Mouse (Mus musculus) myocyte (in vitro differentiated cells): ENCODE measurements around the gene Alox12. TPM values are rescaled to one million over a fixed set of nuclear protein-coding genes. Genes with fewer than 3 reads are reported as not detected.

Experiments used
- H3K27me3 ChIP-seq: one replicate; pipeline ENCODE4 v1.6.1; 2011; ENCODE audit not compliant: control insufficient read depth, insufficient read depth, insufficient read length
- H3K36me3 ChIP-seq: one replicate; pipeline ENCODE4 v1.6.1; 2011; ENCODE audit not compliant: control insufficient read depth, insufficient read depth
- H3K4me2 ChIP-seq: one replicate; pipeline ENCODE4 v1.6.1; 2011; ENCODE audit warnings: low read depth, control low read depth
- H3K4me3 ChIP-seq: one replicate; pipeline ENCODE4 v1.5.1; 2011; ENCODE audit warnings: mild to moderate bottlenecking, control low read depth, moderate library complexity
- H3K79me2 ChIP-seq: one replicate; pipeline ENCODE4 v1.6.1; 2011; ENCODE audit not compliant: control insufficient read depth, insufficient read depth
- H3ac ChIP-seq: one replicate; pipeline ENCODE4 v1.6.1; 2011; ENCODE audit not compliant: control insufficient read depth, insufficient read length
- CEBPB ChIP-seq: IDR thresholded peaks from 2 replicates; pipeline ENCODE4 v1.6.1; 2011; ENCODE audit warnings: mild to moderate bottlenecking, moderate library complexity; ENCODE audit not compliant: poor library complexity, insufficient read depth, severe bottlenecking
- E2F4 ChIP-seq: IDR thresholded peaks from one replicate; pipeline ENCODE4 v1.6.1; 2011; ENCODE audit warnings: mild to moderate bottlenecking, control low read depth, moderate library complexity; ENCODE audit not compliant: insufficient read depth
- MAX ChIP-seq: IDR thresholded peaks from one replicate; pipeline ENCODE4 v1.6.1; 2011; ENCODE audit warnings: low read depth, mild to moderate bottlenecking, control low read depth
- MYOD1 ChIP-seq, 3 experiments: IDR thresholded peaks; one replicate each; pipeline ENCODE4 v1.6.1; 2011; ENCODE audit warnings: control low read depth in 2 of 3, low read depth in 2 of 3, mild to moderate bottlenecking in 2 of 3, moderate library complexity in 1 of 3; ENCODE audit not compliant: insufficient read length in 2 of 3, control insufficient read depth in 1 of 3
- MYOG ChIP-seq, 3 experiments: IDR thresholded peaks; one replicate each; pipeline ENCODE4 v1.6.1; 2011; ENCODE audit warnings: control low read depth in 2 of 3, low read depth in 2 of 3, mild to moderate bottlenecking in 2 of 3; ENCODE audit not compliant: insufficient read length in 2 of 3, control insufficient read depth in 1 of 3, insufficient read depth in 1 of 3
- POLR2A ChIP-seq: IDR thresholded peaks from one replicate; pipeline ENCODE4 v1.6.1; 2011; ENCODE audit warnings: low read depth, mild to moderate bottlenecking, control low read depth, moderate library complexity; ENCODE audit not compliant: insufficient read length
- POLR2AphosphoS2 ChIP-seq: IDR thresholded peaks from one replicate; pipeline ENCODE4 v1.6.1; 2011; ENCODE audit warnings: low read depth, control low read depth; ENCODE audit not compliant: insufficient read length
- REST ChIP-seq: IDR thresholded peaks from one replicate; pipeline ENCODE4 v1.6.1; 2011; ENCODE audit warnings: mild to moderate bottlenecking, control low read depth, moderate library complexity; ENCODE audit not compliant: insufficient read depth, insufficient read length
- SRF ChIP-seq: IDR thresholded peaks from one replicate; pipeline ENCODE4 v1.6.1; 2011; ENCODE audit warnings: low read depth; ENCODE audit not compliant: control insufficient read depth, insufficient read length
- TCF12 ChIP-seq: IDR thresholded peaks from one replicate; pipeline ENCODE4 v1.6.1; 2011; ENCODE audit warnings: mild to moderate bottlenecking, control low read depth; ENCODE audit not compliant: poor library complexity, insufficient read depth, severe bottlenecking
- TCF3 ChIP-seq: IDR thresholded peaks from one replicate; pipeline ENCODE4 v1.6.1; 2011; ENCODE audit warnings: low read depth, control low read depth; ENCODE audit not compliant: insufficient read length
- USF1 ChIP-seq: IDR thresholded peaks from one replicate; pipeline ENCODE4 v1.6.1; 2011; ENCODE audit warnings: low read depth, mild to moderate bottlenecking, control low read depth, moderate library complexity
- polyA plus RNA-seq: library from polyadenylated mRNA; unstranded; fragments of >200 nt; fragmentation: generic; extraction: Trizol; gene quantifications from one replicate; pipeline ENCODE4 v1.2.1, GENCODE M21; 2012; ENCODE audit warnings: missing spikeins

The Alox12 gene
- polyA plus RNA-seq, 1 experiment: 0.25 TPM

GRCm38 (mm10) chr11:70215301-70215700 lies 39.9 kb downstream of the Alox12 start:
- no peaks in the 10 kb centered on the region for H3K79me2 ChIP-seq
- no peaks in the 10 kb centered on the region for H3K27me3 ChIP-seq
- H3K36me3 ChIP-seq: no peaks in the 10 kb centered on the region
- H3K4me3 ChIP-seq: peak overlapping the region; percentile 30
- no peak overlapping the region for H3ac ChIP-seq
- peak overlapping the region; percentile 92 for H3K4me2 ChIP-seq
- peak; percentile 54 for TF ChIP-seq POLR2AphosphoS2
- TF ChIP-seq CEBPB: no peak

- peak overlapping the region; percentile 92 for H3K4me2 ChIP-seq
- H3K4me3 ChIP-seq: peak overlapping the region; percentile 30
- no peak for TF ChIP-seq TCF12
- TF ChIP-seq USF1: no peak
- TF ChIP-seq TCF3: no peak
- TF ChIP-seq E2F4: no peak
- TF ChIP-seq SRF: no peak
- TF ChIP-seq POLR2A: no peak
- no peak for TF ChIP-seq MAX
- TF ChIP-seq POLR2AphosphoS2: no peak
- TF ChIP-seq CEBPB: no peak
- no peak for TF ChIP-seq MYOD1 (IDR thresholded peaks at IDR 0.05; ENCODE audit: control insufficient read depth in 1 of 3, insufficient read length in 2 of 3, low read depth in 2 of 3)
- no peak for TF ChIP-seq MYOG (IDR thresholded peaks at IDR 0.05; ENCODE audit: control insufficient read depth in 1 of 3, insufficient read depth in 1 of 3, insufficient read length in 2 of 3, low read depth in 2 of 3)
- no peak for TF ChIP-seq REST
- H3K79me2 ChIP-seq: no peaks in the 10 kb centered on the region
- H3K36me3 ChIP-seq: no peaks in the 10 kb centered on the region
- peak overlapping the region; percentile 6 for H3ac ChIP-seq
- H3K27me3 ChIP-seq: no peaks in the 10 kb centered on the region
Observed at GRCm38 (mm10) chr11:70214856-70215209, 40.3 kb downstream of the Alox12 start.

- Histone ChIP-seq H3K79me2 (no peaks in the 10 kb centered on the region), H3K4me2 (peak overlapping the region; percentile 92), H3K27me3 (no peaks in the 10 kb centered on the region), H3ac (peak overlapping the region; percentile 6), H3K36me3 (no peaks in the 10 kb centered on the region), H3K4me3 (peak overlapping the region; percentile 30)
- no peak for TF ChIP-seq MAX
- TF ChIP-seq POLR2A: peak; percentile 12
Observed at GRCm38 (mm10) chr11:70214191-70214855, 40.8 kb downstream of the Alox12 start.

- H3K4me3 ChIP-seq: peak overlapping the region; percentile 30
- H3K79me2 ChIP-seq: no peaks in the 10 kb centered on the region
- no peaks in the 10 kb centered on the region for H3K27me3 ChIP-seq
- peak overlapping the region; percentile 92 for H3K4me2 ChIP-seq
- H3K36me3 ChIP-seq: no peaks in the 10 kb centered on the region
- no peak for TF ChIP-seq SRF
- TF ChIP-seq MYOG (IDR thresholded peaks at IDR 0.05; ENCODE audit: control insufficient read depth in 1 of 3, insufficient read depth in 1 of 3, insufficient read length in 2 of 3, low read depth in 2 of 3): no peak
- TF ChIP-seq CEBPB: no peak
- TF ChIP-seq POLR2A: no peak
- no peak for TF ChIP-seq USF1
- TF ChIP-seq TCF12: no peak
- TF ChIP-seq MAX: no peak
- no peak for TF ChIP-seq REST
- TF ChIP-seq E2F4: no peak
- no peak for TF ChIP-seq MYOD1 (IDR thresholded peaks at IDR 0.05; ENCODE audit: control insufficient read depth in 1 of 3, insufficient read length in 2 of 3, low read depth in 2 of 3)
- no peak for TF ChIP-seq TCF3
- TF ChIP-seq POLR2AphosphoS2: no peak
- H3ac ChIP-seq: peak overlapping the region; percentile 6
Observed at GRCm38 (mm10) chr11:70213736-70214135, 41.4 kb downstream of the Alox12 start.

GRCm38 (mm10) chr11:70212896-70213295 lies 42.3 kb downstream of the Alox12 start:
- no peaks in the 10 kb centered on the region for H3K27me3 ChIP-seq
- no peaks in the 10 kb centered on the region for H3K79me2 ChIP-seq
- peak overlapping the region; percentile 92 for H3K4me2 ChIP-seq
- H3K36me3 ChIP-seq: no peaks in the 10 kb centered on the region
- H3K4me3 ChIP-seq: no peak overlapping the region
- no peak overlapping the region for H3ac ChIP-seq
- TF ChIP-seq E2F4: no peak
- TF ChIP-seq POLR2A: no peak

- TF ChIP-seq POLR2AphosphoS2 (no peak), REST (no peak), SRF (no peak), MYOD1 (IDR thresholded peaks at IDR 0.05; ENCODE audit: control insufficient read depth in 1 of 3, insufficient read length in 2 of 3, low read depth in 2 of 3) (no peak), E2F4 (no peak), TCF12 (no peak), TCF3 (no peak), MAX (no peak), POLR2A (no peak), USF1 (no peak), MYOG (IDR thresholded peaks at IDR 0.05; ENCODE audit: control insufficient read depth in 1 of 3, insufficient read depth in 1 of 3, insufficient read length in 2 of 3, low read depth in 2 of 3) (no peak), CEBPB (no peak)
- Histone ChIP-seq H3K4me3 (peak within 1 kb of the TSS; percentile 30), H3K36me3 (no peaks in the 10 kb centered on the region), H3K27me3 (no peaks in the 10 kb centered on the region), H3K4me2 (peak within 1 kb of the TSS; percentile 92), H3ac (no peak within 1 kb of the TSS), H3K79me2 (no peaks in the 10 kb centered on the region)
Observed at GRCm38 (mm10) chr11:70212423-70212822, 42.7 kb downstream of the Alox12 start, which contains the start of gene Slc16a11. TSS of gene Slc16a11 (plus strand) at chr11:70212752.
